Mouse (Mus musculus): Measurements from ENCODE around the gene Ddx41.

Ddx41 gene

DNA sequence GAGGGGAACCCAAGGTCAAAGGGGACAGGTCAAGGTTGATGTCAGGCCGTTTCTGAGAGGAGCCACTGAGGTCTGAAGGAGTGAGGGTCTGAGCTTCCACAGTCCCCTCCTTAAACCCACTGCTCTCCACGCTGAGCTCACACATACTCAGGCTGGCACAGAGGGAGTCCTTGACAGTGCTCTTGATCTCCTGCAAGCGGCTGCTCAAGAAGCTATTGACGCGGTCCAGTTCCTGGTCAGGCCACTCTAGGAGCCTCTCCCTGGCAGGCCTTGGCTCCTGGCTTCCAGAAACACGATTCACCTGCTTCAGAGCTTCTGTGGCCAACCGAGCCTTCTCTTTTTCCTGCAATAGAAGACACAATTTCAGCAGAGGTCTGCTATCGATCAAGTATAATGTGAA lies 7.0 kb upstream of the Ddx41 start:
- DNase-seq (ENCODE audit: extremely low spot score, low read depth, low spot score), result no peak

GRCm38 (mm10) chr13:55542891-55543290 lies 6.4 kb upstream of the Ddx41 start:
- DNase-seq (ENCODE audit: extremely low spot score, low read depth, low spot score), result no peak

GRCm38 (mm10) chr13:55540933-55541332 lies 4.5 kb upstream of the Ddx41 start:
- DNase-seq (ENCODE audit: extremely low spot score, low read depth, low spot score), result no peak

- DNase-seq (ENCODE audit: extremely low spot score, low read depth, low spot score), result no peak
Observed at GRCm38 (mm10) chr13:55535796-55536193, 663 bp downstream of the Ddx41 start.

GRCm38 (mm10) chr13:55535191-55535590 lies 1.3 kb downstream of the Ddx41 start:
- DNase-seq (ENCODE audit: extremely low spot score, low read depth, low spot score), result no peak

DNA sequence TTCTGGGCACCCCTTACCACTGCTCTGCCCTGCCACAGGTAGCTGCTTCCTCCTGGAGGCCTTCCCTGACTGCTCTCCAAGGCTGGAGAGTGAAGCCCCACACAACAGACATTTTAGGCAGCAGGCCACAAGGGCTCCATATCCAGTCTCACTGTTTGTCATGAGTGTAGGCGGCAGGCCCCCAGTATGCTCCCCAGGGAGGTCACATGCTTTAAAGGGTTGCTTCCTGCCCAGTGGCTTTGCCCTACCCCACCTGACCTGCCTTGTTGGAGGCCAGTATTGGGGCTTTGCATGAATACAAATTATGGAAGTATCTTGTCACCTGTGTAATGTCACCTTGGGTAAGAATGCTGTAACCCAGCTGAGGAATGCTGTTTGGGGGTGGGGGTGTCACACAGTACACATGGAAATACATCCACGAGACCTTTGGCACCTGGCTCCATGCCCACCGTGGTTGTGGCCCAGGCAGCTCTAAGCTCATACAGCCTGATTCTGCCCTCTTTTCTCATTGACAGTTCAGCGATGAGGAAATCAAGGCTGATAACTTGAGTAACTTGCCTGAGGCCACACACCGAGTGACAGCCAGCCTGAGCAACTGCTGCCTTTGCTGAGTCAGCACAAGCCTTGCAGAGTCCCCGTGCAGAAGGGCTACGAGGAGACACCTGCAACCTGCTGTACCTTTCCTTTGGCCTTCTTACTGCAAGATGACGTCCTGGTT lies 7.1 kb downstream of the Ddx41 start, which contains the start of gene Dok3:
Gene Dok3, minus strand, starts transcription at position 99 of the 718 bp plus-strand sequence.
- no peak for DNase-seq (ENCODE audit: extremely low spot score, low read depth, low spot score)

- DNase-seq (ENCODE audit: extremely low spot score, low read depth, low spot score), result no peak
Observed at GRCm38 (mm10) chr13:55527834-55528772, 8.4 kb downstream of the Ddx41 start.

- no peak for DNase-seq (ENCODE audit: extremely low spot score, low read depth, low spot score)
Observed at GRCm38 (mm10) chr13:55527212-55527611, 9.2 kb downstream of the Ddx41 start.

- no peak for DNase-seq (ENCODE audit: extremely low spot score, low read depth, low spot score)
Observed at GRCm38 (mm10) chr13:55525733-55526553, 10.5 kb downstream of the Ddx41 start.

GRCm38 (mm10) chr13:55523951-55524600 lies 12.4 kb downstream of the Ddx41 start:
- no peak for DNase-seq (ENCODE audit: extremely low spot score, low read depth, low spot score)

DNA sequence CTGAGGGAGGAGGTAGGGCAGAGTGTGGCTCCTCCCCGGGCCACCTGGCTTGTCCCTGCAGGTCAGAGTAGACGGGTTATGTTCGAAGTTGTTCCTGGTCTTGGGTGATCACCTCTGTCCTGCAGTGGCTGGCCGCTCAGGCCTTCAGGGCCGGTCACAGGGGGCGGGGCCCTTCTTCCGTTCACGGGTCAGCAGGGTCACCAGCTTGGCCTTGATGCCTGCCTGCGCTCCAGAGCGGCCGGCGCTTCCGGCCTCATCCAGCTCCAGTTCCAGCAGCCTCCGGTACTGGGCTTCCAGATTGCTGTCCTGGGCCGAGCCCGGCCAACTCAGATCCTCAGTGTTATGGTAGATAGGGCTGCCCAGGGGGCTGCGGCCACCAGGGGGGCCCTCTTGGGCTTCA lies 13.2 kb downstream of the Ddx41 start:
- no peak for DNase-seq (ENCODE audit: extremely low spot score, low read depth, low spot score)

GRCm38 (mm10) chr13:55522730-55523129 lies 13.7 kb downstream of the Ddx41 start:
- DNase-seq (ENCODE audit: extremely low spot score, low read depth, low spot score), result no peak

- DNase-seq (ENCODE audit: extremely low spot score, low read depth, low spot score), result no peak
Observed at GRCm38 (mm10) chr13:55519606-55520005, 16.9 kb downstream of the Ddx41 start.

GRCm38 (mm10) chr13:55516955-55517354 lies 19.5 kb downstream of the Ddx41 start:
- peak; percentile 75 for DNase-seq (ENCODE audit: extremely low spot score, low read depth, low spot score)

GRCm38 (mm10) chr13:55513828-55514227 lies 22.6 kb downstream of the Ddx41 start:
- DNase-seq (ENCODE audit: extremely low spot score, low read depth, low spot score), result no peak

DNA sequence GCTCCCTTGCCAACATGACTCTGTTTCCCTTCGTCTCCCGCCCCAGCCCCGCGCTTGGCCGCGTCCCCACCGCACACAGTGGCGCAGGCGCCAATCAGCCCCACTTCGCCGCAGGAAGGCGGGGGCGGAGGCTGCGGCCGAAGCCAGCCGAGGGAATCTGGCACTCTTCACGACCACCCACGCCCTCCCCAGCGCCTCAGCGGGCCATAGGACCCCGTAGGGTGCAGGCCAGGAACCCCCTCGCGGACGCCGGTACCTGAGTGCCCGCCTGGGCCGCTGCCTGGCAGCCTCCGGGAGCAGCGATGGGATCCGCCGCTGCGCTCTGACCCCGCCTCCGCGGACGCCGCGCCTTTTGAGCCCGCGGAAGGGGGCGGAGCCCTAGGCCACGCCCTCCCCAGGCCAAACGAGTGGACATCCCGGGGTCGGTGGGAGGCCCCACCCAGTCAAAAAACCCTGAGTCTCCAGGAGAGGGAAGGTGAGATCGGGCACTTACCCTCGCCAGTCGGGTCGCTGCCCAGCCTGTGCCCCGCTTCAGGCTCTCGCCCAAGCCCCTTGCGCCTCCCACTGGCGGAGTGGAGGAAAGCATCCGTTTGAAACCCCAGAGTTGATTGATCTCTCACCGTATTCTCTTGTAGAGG lies 23.2 kb downstream of the Ddx41 start, which contains the start of gene Pdlim7:
Gene Pdlim7, minus strand, starts transcription at position 566 of the 638 bp plus-strand sequence.
- no peak for DNase-seq (ENCODE audit: extremely low spot score, low read depth, low spot score)

DNA sequence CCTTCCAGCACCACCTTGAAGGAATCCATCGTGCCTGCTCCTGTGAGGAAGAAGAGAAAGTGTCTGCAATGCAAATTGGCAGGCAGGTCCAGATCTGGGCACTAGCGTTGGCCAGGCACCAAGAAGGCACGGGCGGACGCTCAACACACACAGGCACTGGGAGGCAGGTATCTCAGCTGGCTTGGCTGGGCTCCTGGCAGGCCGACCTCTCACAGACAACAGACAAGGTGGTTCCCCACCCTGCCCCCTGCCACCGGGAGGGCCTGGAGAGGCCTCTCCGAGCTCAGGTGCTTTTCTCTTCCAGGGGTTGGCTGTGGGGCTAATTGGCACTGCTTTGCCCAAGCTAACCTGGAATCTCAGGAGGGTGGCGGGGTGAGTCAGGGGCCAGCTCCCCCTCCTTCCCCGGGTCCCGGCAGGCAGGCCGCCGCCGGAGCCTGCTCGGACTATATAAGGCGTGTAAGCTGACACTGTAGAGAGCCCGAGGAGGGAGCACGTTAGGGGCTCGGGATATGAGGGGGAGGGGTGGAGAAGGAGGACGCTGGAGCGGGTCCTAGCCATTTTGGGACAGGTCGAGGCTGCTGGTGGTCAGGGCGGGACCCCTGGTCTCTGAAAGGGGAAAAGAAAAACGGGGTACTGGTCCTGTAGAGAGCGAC lies 24.0 kb downstream of the Ddx41 start:
- DNase-seq (ENCODE audit: extremely low spot score, low read depth, low spot score), result no peak

DNA sequence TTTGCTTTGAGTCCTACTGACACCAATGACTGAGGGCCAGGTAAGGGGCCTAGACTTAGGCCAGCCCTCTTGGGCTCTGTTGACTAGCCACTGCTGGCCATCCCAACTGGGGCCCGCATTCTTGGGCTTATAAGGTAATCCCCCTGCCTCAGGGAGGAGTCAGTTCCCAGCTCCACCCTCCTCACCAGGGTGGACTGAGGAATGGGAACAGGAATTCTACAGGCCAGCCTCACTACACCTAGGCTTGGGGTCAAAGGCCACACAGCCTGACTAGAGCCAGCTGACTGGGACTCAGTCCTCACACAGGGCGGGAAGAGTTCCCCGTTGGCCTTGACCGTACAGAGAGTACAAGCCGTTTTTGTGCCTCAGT lies 25.0 kb downstream of the Ddx41 start:
- no peak for DNase-seq (ENCODE audit: extremely low spot score, low read depth, low spot score)

- DNase-seq (ENCODE audit: extremely low spot score, low read depth, low spot score), result no peak
Observed at GRCm38 (mm10) chr13:55510668-55511491, 25.6 kb downstream of the Ddx41 start.
